Mouse (Mus musculus): Measurements from ENCODE around the gene Med13l. TPM values are rescaled to one million over a fixed set of nuclear protein-coding genes. Genes with fewer than 3 reads are reported as not detected.
"Not testable (repeated sequence)": the region's sequence is repeated elsewhere in the genome, so short reads cannot be mapped to it uniquely, and the experiment has no call there.

The Med13l gene
- polyA plus RNA-seq, 1 experiment, result 10.7 TPM

DNA sequence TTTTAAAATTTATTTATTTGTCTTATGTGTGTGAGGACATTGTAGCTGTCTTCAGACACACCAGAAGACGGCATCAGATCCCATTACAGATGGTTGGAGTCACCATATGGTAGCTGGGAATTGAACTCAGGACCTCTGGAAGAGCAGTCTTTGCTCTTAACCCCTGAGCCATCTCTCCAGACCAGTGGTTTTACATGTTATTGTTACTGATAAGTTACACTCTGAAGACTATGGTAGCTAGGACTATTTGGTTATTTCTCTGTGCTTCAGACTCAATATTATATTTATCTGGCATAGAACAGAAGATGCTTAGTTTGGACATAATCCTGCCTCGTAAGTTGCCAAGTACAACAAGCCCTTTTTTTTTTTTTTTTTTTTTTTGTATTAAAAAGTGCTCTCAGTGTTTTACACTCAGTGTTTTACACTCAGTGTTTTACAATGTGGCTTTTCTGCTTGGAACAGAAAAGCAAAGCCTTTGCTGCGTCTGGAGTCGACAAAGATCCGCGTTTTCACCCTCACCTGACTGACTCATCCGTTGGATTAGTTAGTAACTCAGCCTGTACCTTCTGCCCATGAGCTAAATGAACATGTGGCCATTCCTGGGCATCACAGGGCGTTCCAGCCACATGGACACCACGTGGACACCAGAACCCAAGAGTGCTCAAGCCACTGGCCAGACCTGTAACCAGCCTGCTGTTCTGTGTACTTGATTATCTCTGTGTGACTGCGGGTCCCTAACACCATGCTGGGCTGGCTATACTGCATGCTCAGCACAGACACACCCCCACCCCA lies 88.9 kb downstream of the Med13l start:
- TF ChIP-seq POLR2A (IDR thresholded peaks at IDR 0.05; ENCODE audit: low read depth, low read length), result no peak
- TF ChIP-seq CTCF (conservative IDR thresholded peaks at IDR 0.05; ENCODE audit: insufficient read depth, insufficient read length, low read depth, low read length), result no peak
- Histone ChIP-seq H3K4me1 (ENCODE audit: control insufficient read depth, insufficient read depth, low read length) (peaks cover 28% of the 10 kb centered on the region), H3K36me3 (ENCODE audit: control insufficient read depth, insufficient read depth, low read length) (no peaks in the 10 kb centered on the region), H3K27ac (ENCODE audit: insufficient read depth, low read depth, low read length) (no peak overlapping the region), H3K4me3 (ENCODE audit: insufficient read depth, low read depth, low read length) (no peak overlapping the region), H3K27me3 (replicated peaks; ENCODE audit: control insufficient read depth, insufficient read depth, low read length) (no peaks in the 10 kb centered on the region)
- 46% methylated on average over 10 of the region's 10 CpGs for WGBS
- DNase-seq, result peak; percentile 83

DNA sequence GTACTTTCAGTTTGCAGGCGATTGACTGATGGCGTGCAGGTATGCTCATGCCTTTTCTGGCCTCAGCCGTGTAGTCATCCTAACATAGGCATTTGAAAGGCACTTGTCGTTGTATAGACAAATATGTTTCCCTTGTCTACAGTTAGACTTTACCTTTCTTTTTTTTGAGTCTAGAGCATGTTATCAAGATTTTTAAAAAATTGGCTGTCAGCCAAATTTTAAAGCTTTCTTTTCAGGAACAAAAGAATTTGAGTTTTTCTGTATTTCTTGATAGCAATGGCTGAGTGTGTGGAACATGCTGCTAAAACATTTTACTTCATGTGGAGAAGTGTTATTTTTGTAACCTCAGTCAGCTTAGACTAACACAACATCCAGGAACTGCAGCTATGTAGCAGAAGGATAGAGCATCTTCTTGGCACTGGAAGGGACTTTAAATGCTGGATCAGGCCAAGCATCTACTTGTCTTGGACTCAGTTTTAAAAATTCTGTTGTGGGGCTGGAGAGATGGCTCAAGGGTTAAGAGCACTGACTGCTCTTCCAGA lies 89.6 kb downstream of the Med13l start:
- TF ChIP-seq CTCF (conservative IDR thresholded peaks at IDR 0.05; ENCODE audit: insufficient read depth, insufficient read length, low read depth, low read length) (no peak), POLR2A (IDR thresholded peaks at IDR 0.05; ENCODE audit: low read depth, low read length) (no peak)
- DNase-seq, result no peak
- WGBS, result 38% methylated on average over 4 of the region's 4 CpGs

DNA sequence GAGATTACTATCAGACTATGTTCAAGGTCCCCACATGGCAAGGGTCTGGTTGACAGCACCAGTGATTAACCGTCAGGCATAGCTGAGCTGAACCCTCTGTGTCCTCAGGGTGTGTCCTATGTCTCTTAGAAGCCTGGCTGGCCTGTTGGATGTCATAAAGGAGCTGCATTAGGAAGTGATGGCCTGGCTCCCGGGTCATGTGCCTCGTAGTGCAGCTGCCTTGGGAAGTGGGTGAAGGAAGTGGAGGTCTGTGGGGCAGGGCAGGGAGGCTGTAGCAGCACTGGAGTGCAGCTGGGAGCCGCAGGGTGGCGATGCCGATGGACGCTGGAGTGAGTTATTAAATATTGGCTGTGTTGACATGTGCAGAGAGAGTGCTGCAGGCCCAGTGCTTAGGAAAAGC lies 90.3 kb downstream of the Med13l start:
- TF ChIP-seq POLR2A (IDR thresholded peaks at IDR 0.05; ENCODE audit: low read depth, low read length), result no peak
- 0 out of 2 replicates have a peak, but pooled peaks have one; percentile 0 for TF ChIP-seq CTCF (conservative IDR thresholded peaks at IDR 0.05; ENCODE audit: insufficient read depth, insufficient read length, low read depth, low read length)
- Histone ChIP-seq H3K27ac (ENCODE audit: insufficient read depth, low read depth, low read length) (no peak overlapping the region), H3K4me1 (ENCODE audit: control insufficient read depth, insufficient read depth, low read length) (peaks cover 26% of the 10 kb centered on the region), H3K27me3 (replicated peaks; ENCODE audit: control insufficient read depth, insufficient read depth, low read length) (no peaks in the 10 kb centered on the region), H3K4me3 (ENCODE audit: insufficient read depth, low read depth, low read length) (no peak overlapping the region), H3K36me3 (ENCODE audit: control insufficient read depth, insufficient read depth, low read length) (no peaks in the 10 kb centered on the region)
- 54% methylated on average over 7 of the region's 7 CpGs for WGBS
- DNase-seq, result peak; percentile 51

More for the DNA sequence above, 89.6 kb downstream of the Med13l start:
- H3K36me3 ChIP-seq (ENCODE audit: control insufficient read depth, insufficient read depth, low read length), result no peaks in the 10 kb centered on the region
- H3K4me1 ChIP-seq (ENCODE audit: control insufficient read depth, insufficient read depth, low read length), result peaks cover 28% of the 10 kb centered on the region
- H3K4me3 ChIP-seq (ENCODE audit: insufficient read depth, low read depth, low read length), result no peak overlapping the region
- no peak overlapping the region for H3K27ac ChIP-seq (ENCODE audit: insufficient read depth, low read depth, low read length)
- H3K27me3 ChIP-seq (replicated peaks; ENCODE audit: control insufficient read depth, insufficient read depth, low read length), result no peaks in the 10 kb centered on the region

- Histone ChIP-seq H3K27ac (ENCODE audit: insufficient read depth, low read depth, low read length) (no peak overlapping the region), H3K4me1 (ENCODE audit: control insufficient read depth, insufficient read depth, low read length) (peaks cover 18% of the 10 kb centered on the region; the same call in 1 of the 2 replicates), H3K4me3 (ENCODE audit: insufficient read depth, low read depth, low read length) (no peak overlapping the region), H3K27me3 (replicated peaks; ENCODE audit: control insufficient read depth, insufficient read depth, low read length) (no peaks in the 10 kb centered on the region), H3K36me3 (ENCODE audit: control insufficient read depth, insufficient read depth, low read length) (no peaks in the 10 kb centered on the region)
- no peak for DNase-seq
- WGBS, result 84% methylated on average over 8 of the region's 8 CpGs
- TF ChIP-seq POLR2A (IDR thresholded peaks at IDR 0.05; ENCODE audit: low read depth, low read length), result no peak
- TF ChIP-seq CTCF (conservative IDR thresholded peaks at IDR 0.05; ENCODE audit: insufficient read depth, insufficient read length, low read depth, low read length), result no peak
Measured at GRCm38 (mm10) chr5:118652611-118653010, 92.1 kb downstream of the Med13l start.

DNA sequence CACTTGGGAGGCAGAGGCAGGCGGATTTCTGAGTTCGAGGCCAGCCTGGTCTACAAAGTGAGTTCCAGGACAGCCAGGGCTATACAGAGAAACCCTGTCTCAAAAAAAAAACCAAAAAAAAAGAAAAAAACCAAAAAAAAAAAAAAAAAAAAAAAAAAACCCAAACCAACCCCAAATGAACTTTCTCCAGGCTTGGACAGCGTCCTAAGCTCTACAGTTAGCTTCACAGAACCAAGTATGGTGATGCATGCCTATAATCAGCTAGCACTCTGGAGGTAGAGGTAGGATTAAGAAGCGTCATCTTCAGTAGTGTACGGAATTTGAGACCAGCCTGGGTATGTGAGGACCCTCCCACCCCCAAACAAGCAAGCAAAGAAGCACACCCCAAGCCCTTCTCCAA lies 92.6 kb downstream of the Med13l start:
- not testable (repeated sequence) for H3K27ac ChIP-seq (ENCODE audit: insufficient read depth, low read depth, low read length); H3K4me3 ChIP-seq (ENCODE audit: insufficient read depth, low read depth, low read length); H3K27me3 ChIP-seq (replicated peaks; ENCODE audit: control insufficient read depth, insufficient read depth, low read length); DNase-seq; H3K36me3 ChIP-seq (ENCODE audit: control insufficient read depth, insufficient read depth, low read length)
- H3K4me1 ChIP-seq (ENCODE audit: control insufficient read depth, insufficient read depth, low read length), result peaks cover 15% of the 10 kb centered on the region; the same call in 1 of the 2 replicates
- 95% methylated on average over 5 of the region's 5 CpGs for WGBS

DNA sequence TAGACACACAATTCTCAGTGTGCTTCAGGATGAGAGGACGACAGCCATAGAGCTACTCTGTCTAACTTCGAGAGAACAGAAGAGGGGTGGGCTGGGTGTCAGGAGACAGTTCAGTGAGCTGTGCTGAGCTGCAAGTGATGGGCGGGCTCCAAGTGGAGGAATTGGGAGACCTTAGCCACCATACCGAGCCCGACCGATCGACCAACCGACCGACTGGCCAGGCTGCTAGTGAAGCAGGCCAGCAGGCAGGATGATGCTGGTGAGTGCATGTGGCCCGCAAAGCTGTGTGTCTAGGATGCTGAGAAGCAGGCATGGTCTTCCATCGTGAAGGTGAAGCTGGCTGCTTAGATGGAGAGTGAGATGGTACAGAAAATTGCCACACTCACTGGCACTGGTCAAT lies 94.1 kb downstream of the Med13l start:
- WGBS, result 81% methylated on average over 11 of the region's 11 CpGs

GRCm38 (mm10) chr5:118655025-118655424 lies 94.5 kb downstream of the Med13l start:
- H3K27ac ChIP-seq (ENCODE audit: insufficient read depth, low read depth, low read length), result no peak overlapping the region
- no peaks in the 10 kb centered on the region for H3K36me3 ChIP-seq (ENCODE audit: control insufficient read depth, insufficient read depth, low read length)
- peaks cover 10% of the 10 kb centered on the region; the same call in 1 of the 2 replicates for H3K4me1 ChIP-seq (ENCODE audit: control insufficient read depth, insufficient read depth, low read length)
- 42% methylated on average over 2 of the region's 2 CpGs for WGBS
- peak; percentile 50 for DNase-seq
- H3K4me3 ChIP-seq (ENCODE audit: insufficient read depth, low read depth, low read length), result no peak overlapping the region
- TF ChIP-seq POLR2A (IDR thresholded peaks at IDR 0.05; ENCODE audit: low read depth, low read length) (no peak), CTCF (conservative IDR thresholded peaks at IDR 0.05; ENCODE audit: insufficient read depth, insufficient read length, low read depth, low read length) (peak; percentile 59)
- H3K27me3 ChIP-seq (replicated peaks; ENCODE audit: control insufficient read depth, insufficient read depth, low read length), result no peaks in the 10 kb centered on the region

More for the DNA sequence above, 94.1 kb downstream of the Med13l start:
- DNase-seq, result no peak
- TF ChIP-seq POLR2A (IDR thresholded peaks at IDR 0.05; ENCODE audit: low read depth, low read length), result no peak
- TF ChIP-seq CTCF (conservative IDR thresholded peaks at IDR 0.05; ENCODE audit: insufficient read depth, insufficient read length, low read depth, low read length), result no peak
- no peak overlapping the region for H3K27ac ChIP-seq (ENCODE audit: insufficient read depth, low read depth, low read length)
- H3K27me3 ChIP-seq (replicated peaks; ENCODE audit: control insufficient read depth, insufficient read depth, low read length), result no peaks in the 10 kb centered on the region
- peaks cover 14% of the 10 kb centered on the region; the same call in 1 of the 2 replicates for H3K4me1 ChIP-seq (ENCODE audit: control insufficient read depth, insufficient read depth, low read length)
- no peak overlapping the region for H3K4me3 ChIP-seq (ENCODE audit: insufficient read depth, low read depth, low read length)
- no peaks in the 10 kb centered on the region for H3K36me3 ChIP-seq (ENCODE audit: control insufficient read depth, insufficient read depth, low read length)
